Mouse (Mus musculus): ENCODE results near the gene Rgs4. TPM values are rescaled to one million over a fixed set of nuclear protein-coding genes. Genes with fewer than 3 reads are reported as not detected.

Rgs4 gene
- 0.26 TPM for polyA plus RNA-seq (2012; fragmentation: generic; extraction: Trizol)

DNA sequence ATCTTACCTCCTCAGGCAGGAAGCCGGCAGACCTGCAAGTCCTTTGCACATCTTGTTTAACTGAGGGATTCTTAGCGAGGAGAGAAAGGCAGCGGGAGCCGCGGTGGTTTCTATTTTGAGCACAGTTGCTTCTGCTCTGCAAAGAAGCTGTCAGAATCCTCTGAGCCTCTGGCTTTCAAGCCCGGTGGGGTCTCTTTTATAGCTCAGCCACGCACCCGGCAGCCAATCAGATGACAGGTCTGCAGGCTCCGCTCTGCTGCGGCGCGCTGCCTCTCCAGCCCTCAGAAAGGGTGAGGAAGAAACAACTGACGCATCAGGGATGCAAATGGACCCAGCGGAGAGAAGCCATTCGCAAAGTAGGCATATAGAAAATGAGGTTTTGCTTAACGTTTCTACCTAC is at the start of gene Rgs4:
Rgs4 (minus strand) TSS at position 170 of the 400 bp plus-strand sequence.
- TF ChIP-seq MAX (IDR thresholded peaks at IDR 0.05; ENCODE audit: low read depth), result no peak
- TF ChIP-seq MYOD1 (IDR thresholded peaks at IDR 0.05; ENCODE audit: control insufficient read depth in 1 of 3, insufficient read length in 2 of 3, low read depth in 2 of 3), result no peak
- no peak for TF ChIP-seq TCF3 (IDR thresholded peaks at IDR 0.05; ENCODE audit: insufficient read length, low read depth)
- TF ChIP-seq USF1 (IDR thresholded peaks at IDR 0.05; ENCODE audit: low read depth), result no peak
- TF ChIP-seq TCF12 (IDR thresholded peaks at IDR 0.05; ENCODE audit: insufficient read depth, poor library complexity, severe bottlenecking), result no peak
- no peak for TF ChIP-seq E2F4 (IDR thresholded peaks at IDR 0.05; ENCODE audit: insufficient read depth)
- TF ChIP-seq POLR2A (IDR thresholded peaks at IDR 0.05; ENCODE audit: insufficient read length, low read depth), result no peak
- no peak for TF ChIP-seq CEBPB (IDR thresholded peaks at IDR 0.05; ENCODE audit: insufficient read depth, poor library complexity, severe bottlenecking)
- TF ChIP-seq SRF (IDR thresholded peaks at IDR 0.05; ENCODE audit: control insufficient read depth, insufficient read length, low read depth), result no peak
- TF ChIP-seq POLR2AphosphoS2 (IDR thresholded peaks at IDR 0.05; ENCODE audit: insufficient read length, low read depth), result no peak
- no peak for TF ChIP-seq MYOG (IDR thresholded peaks at IDR 0.05; ENCODE audit: control insufficient read depth in 1 of 3, insufficient read depth in 1 of 3, insufficient read length in 2 of 3, low read depth in 2 of 3)
- TF ChIP-seq REST (IDR thresholded peaks at IDR 0.05; ENCODE audit: insufficient read depth, insufficient read length), result no peak
- H3K4me3 ChIP-seq, result no peak within 1 kb of the TSS
- no peak within 1 kb of the TSS for H3ac ChIP-seq (ENCODE audit: control insufficient read depth, insufficient read length)
- H3K27me3 ChIP-seq (ENCODE audit: control insufficient read depth, insufficient read depth, insufficient read length), result no peaks in the 10 kb centered on the region
- peak within 1 kb of the TSS; percentile 62 for H3K4me2 ChIP-seq (ENCODE audit: low read depth)
- H3K36me3 ChIP-seq (ENCODE audit: control insufficient read depth, insufficient read depth), result no peaks in the 10 kb centered on the region
- no peaks in the 10 kb centered on the region for H3K79me2 ChIP-seq (ENCODE audit: control insufficient read depth, insufficient read depth)

DNA sequence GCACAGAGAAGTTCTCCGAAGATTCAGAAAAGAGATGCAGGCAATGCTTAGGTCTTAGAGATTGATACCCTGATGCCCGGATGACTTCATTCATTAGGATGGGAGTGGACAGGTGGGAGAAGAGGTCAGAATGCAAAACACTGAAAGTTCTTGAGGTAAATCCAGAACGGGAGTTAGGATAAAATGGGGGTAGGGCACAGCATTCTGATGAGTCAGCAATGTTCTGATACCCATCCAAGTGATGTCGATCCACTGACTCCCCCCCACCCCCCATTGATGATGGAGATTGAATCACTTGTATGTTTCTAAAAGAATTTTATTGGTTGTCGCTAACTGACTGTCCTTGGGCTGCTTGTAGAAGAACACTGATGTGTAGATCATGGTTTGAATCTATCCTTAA is 45.0 kb upstream of the Rgs4 start:
- H3K36me3 ChIP-seq (ENCODE audit: control insufficient read depth, insufficient read depth), result no peaks in the 10 kb centered on the region
- H3K4me2 ChIP-seq (ENCODE audit: low read depth), result no peak overlapping the region

DNA sequence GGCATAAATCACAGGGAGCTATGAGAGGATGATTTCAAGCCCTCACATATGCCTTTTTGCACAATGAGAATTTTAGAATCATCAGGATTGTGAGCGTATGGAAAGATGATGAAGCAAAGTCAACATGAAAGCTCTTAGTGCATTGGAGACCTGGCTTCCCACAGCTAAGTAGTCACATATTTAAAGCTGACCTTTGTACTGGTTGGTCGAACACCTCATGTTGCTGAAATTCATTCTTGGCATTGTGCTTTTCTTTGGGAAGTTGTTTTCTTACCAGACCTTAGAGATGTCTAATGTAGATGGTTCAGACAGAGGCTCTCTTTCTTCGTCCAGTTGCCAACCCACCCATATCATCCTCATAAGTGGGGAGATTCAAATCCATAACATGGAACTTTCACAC is 38.5 kb upstream of the Rgs4 start:
- Histone ChIP-seq H3K79me2 (ENCODE audit: control insufficient read depth, insufficient read depth) (no peaks in the 10 kb centered on the region), H3K27me3 (ENCODE audit: control insufficient read depth, insufficient read depth, insufficient read length) (no peaks in the 10 kb centered on the region), H3K4me3 (no peak overlapping the region), H3K4me2 (ENCODE audit: low read depth) (no peak overlapping the region), H3K36me3 (ENCODE audit: control insufficient read depth, insufficient read depth) (no peaks in the 10 kb centered on the region), H3ac (ENCODE audit: control insufficient read depth, insufficient read length) (no peak overlapping the region)
- TF ChIP-seq POLR2A (IDR thresholded peaks at IDR 0.05; ENCODE audit: insufficient read length, low read depth), result no peak
- TF ChIP-seq MAX (IDR thresholded peaks at IDR 0.05; ENCODE audit: low read depth), result no peak
- TF ChIP-seq SRF (IDR thresholded peaks at IDR 0.05; ENCODE audit: control insufficient read depth, insufficient read length, low read depth), result no peak
- no peak for TF ChIP-seq POLR2AphosphoS2 (IDR thresholded peaks at IDR 0.05; ENCODE audit: insufficient read length, low read depth)
- no peak for TF ChIP-seq TCF3 (IDR thresholded peaks at IDR 0.05; ENCODE audit: insufficient read length, low read depth)
- TF ChIP-seq TCF12 (IDR thresholded peaks at IDR 0.05; ENCODE audit: insufficient read depth, poor library complexity, severe bottlenecking), result no peak
- TF ChIP-seq MYOD1 (IDR thresholded peaks at IDR 0.05; ENCODE audit: control insufficient read depth in 1 of 3, insufficient read length in 2 of 3, low read depth in 2 of 3), result no peak
- TF ChIP-seq E2F4 (IDR thresholded peaks at IDR 0.05; ENCODE audit: insufficient read depth), result no peak
- TF ChIP-seq REST (IDR thresholded peaks at IDR 0.05; ENCODE audit: insufficient read depth, insufficient read length), result no peak
- TF ChIP-seq USF1 (IDR thresholded peaks at IDR 0.05; ENCODE audit: low read depth), result no peak
- no peak for TF ChIP-seq CEBPB (IDR thresholded peaks at IDR 0.05; ENCODE audit: insufficient read depth, poor library complexity, severe bottlenecking)
- no peak for TF ChIP-seq MYOG (IDR thresholded peaks at IDR 0.05; ENCODE audit: control insufficient read depth in 1 of 3, insufficient read depth in 1 of 3, insufficient read length in 2 of 3, low read depth in 2 of 3)

More for the DNA sequence above, 45.0 kb upstream of the Rgs4 start:
- Histone ChIP-seq H3K79me2 (ENCODE audit: control insufficient read depth, insufficient read depth) (no peaks in the 10 kb centered on the region), H3ac (ENCODE audit: control insufficient read depth, insufficient read length) (no peak overlapping the region), H3K4me3 (no peak overlapping the region), H3K27me3 (ENCODE audit: control insufficient read depth, insufficient read depth, insufficient read length) (no peaks in the 10 kb centered on the region)
- no peak for TF ChIP-seq E2F4 (IDR thresholded peaks at IDR 0.05; ENCODE audit: insufficient read depth)
- no peak for TF ChIP-seq MYOG (IDR thresholded peaks at IDR 0.05; ENCODE audit: control insufficient read depth in 1 of 3, insufficient read depth in 1 of 3, insufficient read length in 2 of 3, low read depth in 2 of 3)
- no peak for TF ChIP-seq REST (IDR thresholded peaks at IDR 0.05; ENCODE audit: insufficient read depth, insufficient read length)
- TF ChIP-seq POLR2AphosphoS2 (IDR thresholded peaks at IDR 0.05; ENCODE audit: insufficient read length, low read depth), result no peak
- no peak for TF ChIP-seq TCF3 (IDR thresholded peaks at IDR 0.05; ENCODE audit: insufficient read length, low read depth)
- TF ChIP-seq TCF12 (IDR thresholded peaks at IDR 0.05; ENCODE audit: insufficient read depth, poor library complexity, severe bottlenecking), result no peak
- TF ChIP-seq USF1 (IDR thresholded peaks at IDR 0.05; ENCODE audit: low read depth), result no peak
- no peak for TF ChIP-seq MAX (IDR thresholded peaks at IDR 0.05; ENCODE audit: low read depth)

DNA sequence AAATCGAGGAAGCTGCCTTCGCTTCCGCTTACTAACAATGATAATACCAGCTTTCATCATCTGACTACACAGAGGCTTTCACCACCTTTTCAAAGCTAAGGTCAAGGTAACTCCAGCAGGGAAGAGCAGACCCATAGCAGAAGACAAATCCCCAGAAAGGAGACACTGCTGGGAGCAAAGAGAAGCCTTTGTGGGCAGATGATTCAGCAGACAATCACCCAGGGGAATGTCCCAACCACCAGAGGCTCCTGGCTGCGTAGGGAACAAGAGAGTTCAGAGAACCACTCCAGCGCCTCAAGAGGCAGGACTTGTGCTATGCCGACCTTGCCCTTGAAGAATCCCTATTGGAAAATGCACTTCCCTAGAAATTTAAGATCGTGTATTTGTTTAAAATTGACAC is 29.1 kb upstream of the Rgs4 start:
- H3K27me3 ChIP-seq (ENCODE audit: control insufficient read depth, insufficient read depth, insufficient read length), result no peaks in the 10 kb centered on the region
- no peak overlapping the region for H3K4me3 ChIP-seq
- H3K36me3 ChIP-seq (ENCODE audit: control insufficient read depth, insufficient read depth), result no peaks in the 10 kb centered on the region
- H3K4me2 ChIP-seq (ENCODE audit: low read depth), result peak overlapping the region; percentile 76
- TF ChIP-seq USF1 (IDR thresholded peaks at IDR 0.05; ENCODE audit: low read depth) (no peak), CEBPB (IDR thresholded peaks at IDR 0.05; ENCODE audit: insufficient read depth, poor library complexity, severe bottlenecking) (no peak), SRF (IDR thresholded peaks at IDR 0.05; ENCODE audit: control insufficient read depth, insufficient read length, low read depth) (no peak), MYOG (IDR thresholded peaks at IDR 0.05; ENCODE audit: control insufficient read depth in 1 of 3, insufficient read depth in 1 of 3, insufficient read length in 2 of 3, low read depth in 2 of 3) (no peak), MYOD1 (IDR thresholded peaks at IDR 0.05; ENCODE audit: control insufficient read depth in 1 of 3, insufficient read length in 2 of 3, low read depth in 2 of 3) (no peak), REST (IDR thresholded peaks at IDR 0.05; ENCODE audit: insufficient read depth, insufficient read length) (no peak), MAX (IDR thresholded peaks at IDR 0.05; ENCODE audit: low read depth) (no peak), POLR2A (IDR thresholded peaks at IDR 0.05; ENCODE audit: insufficient read length, low read depth) (no peak), E2F4 (IDR thresholded peaks at IDR 0.05; ENCODE audit: insufficient read depth) (no peak)
- H3ac ChIP-seq (ENCODE audit: control insufficient read depth, insufficient read length), result no peak overlapping the region
- no peaks in the 10 kb centered on the region for H3K79me2 ChIP-seq (ENCODE audit: control insufficient read depth, insufficient read depth)

DNA sequence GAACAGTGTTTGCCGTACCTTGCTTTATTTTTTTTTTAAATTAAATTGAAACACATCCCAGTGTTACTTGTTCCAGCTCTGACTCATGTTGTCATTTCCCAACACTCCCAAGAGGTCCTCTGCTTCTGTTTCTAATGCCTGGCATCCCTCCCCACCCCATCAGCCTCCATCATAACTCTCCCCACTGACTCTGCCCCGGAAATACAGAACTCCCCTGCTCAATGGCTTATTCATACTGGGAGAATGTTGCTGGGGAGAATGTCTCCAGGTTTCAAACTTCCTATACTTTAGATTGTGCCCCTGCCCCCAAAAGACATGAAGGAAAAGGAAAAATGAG is 17.1 kb upstream of the Rgs4 start:
- Histone ChIP-seq H3K79me2 (ENCODE audit: control insufficient read depth, insufficient read depth) (no peaks in the 10 kb centered on the region), H3K36me3 (ENCODE audit: control insufficient read depth, insufficient read depth) (no peaks in the 10 kb centered on the region)
- TF ChIP-seq MYOD1 (IDR thresholded peaks at IDR 0.05; ENCODE audit: control insufficient read depth in 1 of 3, insufficient read length in 2 of 3, low read depth in 2 of 3) (no peak), USF1 (IDR thresholded peaks at IDR 0.05; ENCODE audit: low read depth) (no peak), POLR2A (IDR thresholded peaks at IDR 0.05; ENCODE audit: insufficient read length, low read depth) (no peak), CEBPB (IDR thresholded peaks at IDR 0.05; ENCODE audit: insufficient read depth, poor library complexity, severe bottlenecking) (no peak), SRF (IDR thresholded peaks at IDR 0.05; ENCODE audit: control insufficient read depth, insufficient read length, low read depth) (no peak), TCF12 (IDR thresholded peaks at IDR 0.05; ENCODE audit: insufficient read depth, poor library complexity, severe bottlenecking) (no peak), MYOG (IDR thresholded peaks at IDR 0.05; ENCODE audit: control insufficient read depth in 1 of 3, insufficient read depth in 1 of 3, insufficient read length in 2 of 3, low read depth in 2 of 3) (no peak), POLR2AphosphoS2 (IDR thresholded peaks at IDR 0.05; ENCODE audit: insufficient read length, low read depth) (no peak), E2F4 (IDR thresholded peaks at IDR 0.05; ENCODE audit: insufficient read depth) (no peak), REST (IDR thresholded peaks at IDR 0.05; ENCODE audit: insufficient read depth, insufficient read length) (no peak), MAX (IDR thresholded peaks at IDR 0.05; ENCODE audit: low read depth) (no peak), TCF3 (IDR thresholded peaks at IDR 0.05; ENCODE audit: insufficient read length, low read depth) (no peak)

More for the DNA sequence above, 17.1 kb upstream of the Rgs4 start:
- Histone ChIP-seq H3K4me2 (ENCODE audit: low read depth) (no peak overlapping the region), H3ac (ENCODE audit: control insufficient read depth, insufficient read length) (no peak overlapping the region), H3K4me3 (no peak overlapping the region), H3K27me3 (ENCODE audit: control insufficient read depth, insufficient read depth, insufficient read length) (no peaks in the 10 kb centered on the region)

Measured in myocyte (in vitro differentiated cells).